Mouse (Mus musculus): ENCODE data around the gene Gm10190.

GRCm38 (mm10) chr17:80372989-80373725 is at the start of gene Gm10190:
- TF ChIP-seq CTCF (IDR thresholded peaks at IDR 0.05; ENCODE audit: low read depth, low read length): no peak
- no peak for TF ChIP-seq POLR2A (IDR thresholded peaks at IDR 0.05; ENCODE audit: borderline replicate concordance, low read depth, low read length)

Measured in bone marrow macrophage, adult 2 months (primary cell).